Mouse (Mus musculus): Measurements from ENCODE around the gene Rap1b. TPM values are rescaled to one million over a fixed set of nuclear protein-coding genes. Genes with fewer than 3 reads are reported as not detected.
"Not testable (repeated sequence)": the region's sequence is repeated elsewhere in the genome, so short reads cannot be mapped to it uniquely, and the experiment has no call there.

Gene Rap1b
- 10 to 100 TPM; 56.6 to 59.8 (median 59.1) TPM for total RNA-seq (2022)

DNA sequence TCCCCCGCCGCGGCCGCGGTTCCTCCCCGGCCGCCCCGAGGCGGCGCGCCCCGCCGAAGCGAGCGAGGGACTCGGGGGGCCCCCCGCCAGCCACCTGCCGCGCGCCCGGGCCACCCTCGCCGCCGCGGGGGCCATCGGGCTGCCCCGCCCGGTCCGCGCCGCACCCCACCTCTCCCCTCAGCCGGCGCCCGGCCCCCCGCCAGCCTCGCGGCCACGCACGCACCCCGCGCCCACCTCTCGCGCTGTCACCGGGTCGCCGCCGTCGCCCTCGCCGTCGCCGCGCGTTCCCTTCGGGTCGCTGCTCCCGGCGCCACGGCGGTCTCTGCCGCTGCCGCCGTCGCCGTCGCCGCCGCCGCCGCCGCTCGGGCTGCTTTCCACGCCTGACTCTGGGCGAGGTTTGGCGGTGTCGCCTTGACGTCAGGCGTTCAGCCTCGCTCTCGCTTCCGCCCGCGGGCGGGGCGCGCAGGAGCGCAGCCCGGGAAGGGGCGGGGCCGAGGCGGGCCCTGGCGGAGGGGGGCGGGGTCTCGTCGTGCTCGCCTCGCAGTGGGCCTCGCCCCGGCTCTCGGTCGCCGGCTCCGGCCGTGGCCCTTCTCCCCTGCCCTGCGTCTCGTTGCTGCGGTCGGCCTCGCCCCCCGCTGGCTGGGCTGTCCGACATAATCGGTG lies at the start of gene Rap1b:
Gene Rap1b (minus strand): TSS at position 439 of the 663 bp plus-strand sequence.
- peak; percentile 90 to 92 for DNase-seq (ENCODE audit: low spot score in 2 of 2)

DNA sequence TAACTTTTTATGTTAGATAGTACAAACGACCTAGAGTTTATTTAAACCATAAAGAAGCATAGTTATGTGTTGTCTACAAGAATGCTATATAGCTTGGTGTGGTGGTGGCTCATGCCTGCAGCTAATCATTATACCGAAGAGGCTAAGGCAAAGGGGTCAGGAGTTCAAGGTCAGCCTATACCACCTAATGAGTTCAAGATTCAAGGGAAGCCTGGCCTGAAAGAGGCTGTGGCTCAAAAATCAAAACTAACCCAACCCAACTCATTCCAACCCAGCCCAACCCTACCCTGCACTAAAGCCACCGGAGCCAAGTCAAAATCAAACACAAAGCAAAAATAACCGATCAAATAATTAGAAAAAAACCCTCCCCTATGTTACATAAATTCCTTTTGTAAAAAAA lies 49.4 kb upstream of the Rap1b start:
- no peak for DNase-seq (ENCODE audit: low spot score in 2 of 2)

GRCm38 (mm10) chr10:117894114-117895035 lies 48.5 kb upstream of the Rap1b start:
- DNase-seq (ENCODE audit: low spot score in 2 of 2): no peak

- DNase-seq (ENCODE audit: low spot score in 2 of 2): not testable (repeated sequence)
These were observed 47.3 kb upstream of the Rap1b start for GRCm38 (mm10) chr10:117893128-117893527.

GRCm38 (mm10) chr10:117891327-117891726 lies 45.5 kb upstream of the Rap1b start:
- DNase-seq (ENCODE audit: low spot score in 2 of 2): no peak

DNA sequence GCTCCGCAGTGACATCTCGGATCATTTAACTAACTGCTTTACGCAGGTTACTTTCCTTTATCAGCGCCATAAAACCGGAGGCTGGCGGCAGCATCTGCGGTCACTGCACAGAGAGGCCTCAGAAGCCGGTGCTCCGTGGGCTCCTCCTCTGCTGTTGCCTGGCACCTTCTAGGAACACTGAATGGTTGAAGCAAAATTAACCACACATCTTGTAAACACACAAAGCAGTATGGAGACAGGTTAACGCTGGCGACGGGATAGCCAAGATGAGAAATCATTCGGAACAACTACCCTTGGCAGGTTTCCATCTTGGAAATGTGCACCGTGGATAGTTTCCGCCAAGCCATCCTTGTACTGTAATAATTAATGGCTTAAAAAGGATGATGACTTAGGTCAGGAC lies 43.0 kb upstream of the Rap1b start:
- DNase-seq (ENCODE audit: low spot score in 2 of 2): no peak

DNA sequence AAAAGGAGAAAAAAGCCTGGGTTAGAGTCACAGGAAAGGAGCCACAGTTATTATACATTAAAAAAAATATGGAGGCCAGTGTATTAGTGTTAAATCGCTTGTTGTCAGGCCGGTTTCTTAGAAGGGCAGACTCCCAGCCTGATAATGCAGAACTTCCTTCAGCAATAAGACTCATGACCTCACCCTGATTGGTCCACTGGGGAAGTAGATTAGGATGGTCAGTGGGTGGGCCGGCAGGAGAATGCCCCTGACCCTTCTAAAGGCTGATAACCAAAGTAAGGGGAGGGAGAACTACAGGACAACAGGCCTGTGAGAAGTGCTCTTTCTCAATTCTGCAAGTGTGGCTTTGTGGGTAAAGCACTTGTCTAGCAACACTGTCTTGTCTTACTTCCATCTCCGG lies 39.5 kb upstream of the Rap1b start:
- no peak for DNase-seq (ENCODE audit: low spot score in 2 of 2)

DNA sequence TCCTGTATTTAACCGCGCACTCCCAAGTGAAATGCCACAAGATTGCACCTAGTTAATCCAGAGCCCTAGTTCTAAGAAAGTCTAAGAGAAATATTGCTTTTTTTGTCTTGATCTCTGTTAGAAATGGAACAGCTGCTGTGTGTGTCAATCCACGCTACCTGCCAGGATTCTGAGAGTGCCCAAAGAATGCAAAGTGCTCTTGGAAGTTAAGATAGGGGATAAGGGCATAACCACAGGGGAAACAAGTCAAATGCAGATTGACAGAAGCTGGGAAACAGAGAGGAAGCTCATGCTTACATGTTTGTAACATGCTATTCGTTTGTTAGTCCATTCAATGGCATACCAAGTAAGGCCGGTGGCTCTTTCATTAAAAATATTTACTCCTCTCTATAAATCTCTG lies 38.9 kb upstream of the Rap1b start:
- no peak for DNase-seq (ENCODE audit: low spot score in 2 of 2)

- DNase-seq (ENCODE audit: low spot score in 2 of 2): no peak
These were observed 37.6 kb upstream of the Rap1b start for GRCm38 (mm10) chr10:117883438-117883837.

DNA sequence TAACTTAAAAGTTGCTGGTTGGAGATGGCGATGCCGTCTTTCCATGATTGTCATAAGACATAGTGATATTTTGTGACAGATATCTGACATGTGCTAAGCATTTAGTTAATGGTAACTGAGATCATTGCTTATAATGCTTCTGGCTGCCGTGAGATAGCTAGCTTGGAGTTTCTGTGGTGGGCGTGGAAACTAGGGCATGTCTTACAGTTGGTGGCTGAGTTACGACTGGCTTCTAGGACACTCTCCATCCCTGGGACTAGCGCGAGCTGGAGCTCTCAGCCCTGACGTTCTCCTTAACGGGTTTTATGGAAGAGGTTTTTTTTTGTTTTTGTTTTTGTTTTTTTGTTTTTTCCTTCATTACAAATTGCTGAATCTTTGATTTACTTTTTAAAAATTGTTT lies 32.8 kb upstream of the Rap1b start:
- no peak for DNase-seq (ENCODE audit: low spot score in 2 of 2)

DNA sequence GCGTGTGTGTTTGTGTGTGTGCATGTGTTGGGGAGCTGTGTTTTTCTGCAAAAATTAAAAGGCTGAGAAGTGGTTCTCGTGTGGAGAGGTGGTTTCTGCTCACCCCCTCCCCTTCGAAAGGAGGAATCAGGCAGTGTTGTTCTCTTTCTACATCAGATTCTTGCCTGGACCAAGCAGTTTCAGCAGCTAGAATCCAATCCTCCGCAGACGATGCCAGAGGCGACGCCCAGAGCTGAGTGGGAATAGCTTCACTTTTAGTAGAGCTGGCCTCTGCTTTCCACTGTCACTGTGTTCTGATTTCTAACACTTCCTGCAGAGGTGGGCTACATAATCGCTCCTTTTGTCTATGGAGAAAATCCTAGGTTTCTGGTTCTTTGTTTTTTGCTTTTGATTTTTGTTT lies 31.0 kb upstream of the Rap1b start:
- DNase-seq (ENCODE audit: low spot score in 2 of 2): no peak

DNA sequence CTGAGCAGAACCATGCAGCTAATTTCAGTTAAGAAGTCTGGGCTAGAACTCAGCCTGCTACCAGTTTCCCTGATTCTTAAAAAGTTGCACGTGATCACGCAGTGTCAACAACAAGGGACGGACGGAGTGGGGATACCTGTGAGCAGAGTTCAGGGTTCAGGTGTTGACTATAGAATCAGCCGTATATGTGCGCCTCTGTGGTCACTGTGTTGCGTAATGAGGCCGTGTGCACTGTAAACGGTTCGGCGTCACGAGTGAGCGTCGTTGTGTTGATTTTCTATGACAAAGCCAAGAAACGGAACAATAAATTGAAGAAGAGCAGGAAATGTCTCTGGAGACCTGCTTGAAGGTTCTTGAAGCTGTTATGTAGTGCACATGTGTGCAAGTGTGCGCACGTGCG lies 30.6 kb upstream of the Rap1b start:
- DNase-seq (ENCODE audit: low spot score in 2 of 2): no peak

- DNase-seq (ENCODE audit: low spot score in 2 of 2): peak; percentile 47 to 60
These were observed 29.1 kb upstream of the Rap1b start for GRCm38 (mm10) chr10:117874936-117875335.

DNA sequence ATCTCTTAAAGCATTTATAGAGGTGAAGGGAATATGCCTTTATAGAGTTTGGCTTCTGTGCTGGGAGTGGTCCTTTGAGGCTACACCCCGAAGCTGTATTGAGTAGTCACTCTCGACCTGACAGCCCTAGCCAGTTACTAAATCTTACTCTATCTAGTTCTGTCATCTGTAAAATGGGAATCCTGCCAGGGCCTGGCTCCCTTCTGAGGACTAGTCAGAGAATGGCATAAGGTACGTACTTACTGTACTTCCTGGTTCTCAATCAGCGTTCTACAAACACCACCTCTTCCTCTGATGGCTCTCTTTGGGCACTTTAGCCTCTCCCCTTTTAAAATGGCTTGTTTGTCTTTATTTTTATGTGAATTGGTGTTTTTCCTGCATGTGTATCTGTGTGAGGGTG lies 28.1 kb upstream of the Rap1b start:
- no peak for DNase-seq (ENCODE audit: low spot score in 2 of 2)

DNA sequence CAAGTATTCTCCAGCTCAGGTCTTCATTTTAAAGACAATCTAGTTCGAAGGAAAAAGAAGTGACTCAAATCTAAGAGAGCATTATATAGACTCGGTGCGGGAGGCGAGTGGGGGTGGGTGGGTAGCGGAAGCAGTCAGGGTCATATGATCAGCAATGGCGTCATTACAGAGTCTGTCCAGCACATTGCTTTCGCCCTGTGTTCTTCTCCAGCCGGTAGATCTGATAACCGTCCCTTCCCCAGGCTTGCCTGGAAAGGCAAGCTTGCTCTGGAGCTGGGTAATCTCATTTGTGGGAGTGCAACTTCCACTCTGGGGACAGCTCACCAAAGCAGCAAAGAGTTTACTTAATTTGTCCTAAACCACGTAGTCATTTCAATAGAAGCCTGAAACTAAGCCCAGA lies 26.6 kb upstream of the Rap1b start:
- DNase-seq (ENCODE audit: low spot score in 2 of 2): no peak

GRCm38 (mm10) chr10:117867301-117867700 lies 21.5 kb upstream of the Rap1b start:
- no peak for DNase-seq (ENCODE audit: low spot score in 2 of 2)

DNA sequence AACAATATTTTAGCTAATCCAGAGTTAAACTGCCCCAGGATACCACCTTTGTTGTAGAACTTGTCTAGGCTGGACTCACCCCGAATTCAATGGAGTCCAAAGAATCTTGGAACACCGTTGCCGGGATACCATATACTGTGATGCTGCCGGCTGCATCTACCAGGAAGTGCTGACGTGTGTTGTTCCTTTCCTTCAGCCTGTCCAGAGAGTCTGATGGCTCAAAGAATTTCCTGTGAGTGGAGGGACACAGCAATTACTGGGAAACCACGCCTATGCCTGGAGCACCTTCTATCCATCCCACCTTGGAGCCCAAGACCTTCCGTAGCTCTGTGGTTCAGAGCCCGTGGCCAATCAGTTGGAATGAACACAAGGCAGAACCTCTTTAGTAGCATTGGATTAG lies 20.8 kb upstream of the Rap1b start:
- DNase-seq (ENCODE audit: low spot score in 2 of 2): no peak

GRCm38 (mm10) chr10:117864695-117865094 lies 18.9 kb upstream of the Rap1b start:
- DNase-seq (ENCODE audit: low spot score in 2 of 2): no peak

DNA sequence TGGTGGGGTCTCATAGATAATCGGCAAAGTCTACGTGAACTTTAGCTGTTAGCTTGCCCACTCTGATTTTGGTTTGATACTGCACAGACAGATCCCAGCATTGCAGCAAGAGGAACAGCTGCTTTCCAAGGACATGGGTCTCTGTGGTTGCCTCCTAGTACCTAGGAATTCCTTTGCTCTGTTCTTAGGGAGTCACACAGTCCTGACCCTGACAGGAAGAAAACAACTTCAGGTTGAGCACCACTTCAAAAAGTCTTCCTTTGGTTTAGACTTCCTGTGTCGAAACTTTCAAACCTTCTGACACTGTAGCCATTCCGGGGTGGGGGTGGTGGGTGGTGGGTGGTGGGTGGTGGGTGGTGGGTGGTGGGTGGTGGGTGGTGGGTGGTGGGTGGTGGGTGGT lies 18.4 kb upstream of the Rap1b start:
- no peak for DNase-seq (ENCODE audit: low spot score in 2 of 2)

DNA sequence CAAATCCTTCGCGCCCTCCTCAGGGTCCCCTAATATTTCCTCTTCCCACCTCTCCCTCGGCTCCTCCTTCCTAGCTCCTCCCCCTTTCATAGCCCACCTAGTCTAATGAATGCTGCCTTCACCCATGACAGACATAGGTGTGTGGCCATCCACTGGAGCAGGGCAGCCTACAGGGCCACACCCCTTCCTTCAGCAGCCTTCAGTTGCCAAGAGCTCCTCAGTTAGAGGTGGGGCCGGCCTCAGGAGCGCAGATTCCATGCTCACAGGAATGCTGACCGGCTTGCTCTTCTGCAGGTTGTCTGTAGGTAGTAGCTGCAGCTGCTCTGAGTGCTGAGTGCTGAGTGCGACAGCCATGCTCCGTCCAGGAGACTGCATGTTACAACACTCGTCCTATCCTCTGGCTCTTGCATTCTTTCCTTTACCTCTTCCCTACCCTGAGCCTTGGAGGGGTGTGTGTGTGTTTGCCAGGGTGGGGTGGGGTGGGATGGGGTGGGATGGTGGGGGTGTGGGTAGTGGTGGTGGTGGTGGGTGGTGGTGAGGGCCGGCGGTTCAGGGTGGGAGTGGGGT lies 16.3 kb upstream of the Rap1b start:
- no peak for DNase-seq (ENCODE audit: low spot score in 2 of 2)

DNA sequence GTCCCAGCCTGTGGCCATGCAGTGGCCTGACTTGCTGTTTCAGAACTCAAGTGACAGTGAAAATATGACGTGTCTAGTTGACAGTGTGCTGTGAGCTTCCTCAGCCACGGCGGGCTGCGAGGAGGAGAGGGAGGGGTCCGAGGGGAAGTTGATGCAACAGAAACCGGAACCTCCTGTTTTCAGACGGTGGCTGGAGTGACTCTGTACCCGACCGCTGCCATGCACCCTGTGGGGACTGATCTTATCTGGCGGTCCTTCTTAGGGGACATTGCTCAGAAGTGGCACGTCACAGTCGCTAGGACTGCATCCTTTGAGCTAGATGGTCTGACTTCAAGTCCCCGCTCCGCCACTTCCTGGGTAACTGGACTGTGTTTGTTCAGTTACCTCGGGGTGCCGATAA lies 15.1 kb upstream of the Rap1b start:
- no peak for DNase-seq (ENCODE audit: low spot score in 2 of 2)

- DNase-seq (ENCODE audit: low spot score in 2 of 2): no peak
These were observed 14.5 kb upstream of the Rap1b start for GRCm38 (mm10) chr10:117860361-117860760.

All from layer of hippocampus, adult 8-10 months (tissue).